Mouse (Mus musculus) forebrain, embryonic 15.5 days (tissue): ENCODE results near the gene Vmac. TPM values are rescaled to one million over a fixed set of nuclear protein-coding genes. Genes with fewer than 3 reads are reported as not detected.

Source experiments
- ATAC-seq: fragments of 200-750 bp; cut with Nextera tagmentation; replicated peaks from 2 replicates; pipeline ENCODE4 v1.8.0; 2017; ENCODE audit warnings: mild to moderate bottlenecking, moderate TSS enrichment, moderate library complexity
- H3K27ac ChIP-seq: fragments of 300-500 bp; sonication (generic); replicated peaks from 2 replicates; pipeline ENCODE4 v1.5.1; 2015; ENCODE audit warnings: mild to moderate bottlenecking, inconsistent platforms
- H3K27me3 ChIP-seq: fragments of 300-500 bp; sonication (generic); 2 replicates; pipeline ENCODE4 v1.6.1; 2015; ENCODE audit warnings: inconsistent platforms
- H3K36me3 ChIP-seq: fragments of 300-500 bp; sonication (generic); 2 replicates; pipeline ENCODE4 v1.6.1; 2015; ENCODE audit warnings: mild to moderate bottlenecking, inconsistent platforms
- H3K4me1 ChIP-seq: fragments of 300-500 bp; sonication (generic); 2 replicates; pipeline ENCODE4 v1.6.1; 2015; ENCODE audit warnings: inconsistent platforms
- H3K4me2 ChIP-seq: fragments of 300-500 bp; sonication (generic); replicated peaks from 2 replicates; pipeline ENCODE4 v1.6.1; 2015; ENCODE audit warnings: mild to moderate bottlenecking, inconsistent platforms
- H3K4me3 ChIP-seq: fragments of 300-500 bp; sonication (generic); 2 replicates; pipeline ENCODE4 v1.5.1; 2015; ENCODE audit warnings: mild to moderate bottlenecking, inconsistent platforms
- H3K9ac ChIP-seq: fragments of 300-500 bp; sonication (generic); replicated peaks from 2 replicates; pipeline ENCODE4 v1.6.1; 2015; ENCODE audit warnings: mild to moderate bottlenecking, inconsistent platforms
- H3K9me3 ChIP-seq: fragments of 300-500 bp; sonication (generic); 2 replicates; pipeline ENCODE4 v1.6.1; 2016; ENCODE audit warnings: inconsistent platforms
- WGBS: fragments of 180-500 bp; shearing (Covaris S2); methylation state at CpG from one replicate; pipeline ENCODE4 v1.1.7; 2015; ENCODE audit warnings: mixed read lengths; 5-methylcytosine and 5-hydroxymethylcytosine counted together
- polyA plus RNA-seq: library from polyadenylated mRNA; unstranded; fragments of >200 nt; fragmentation: Nextera tagmentation; extraction: Ambion mirVana; gene quantifications from 2 replicates; pipeline ENCODE4 v1.2.1, GENCODE M21; 2015

Vmac gene
- polyA plus RNA-seq, 1 experiment from 2014 or later, result 18.4 TPM

GRCm38 (mm10) chr17:56757416-56758123, 39.7 kb upstream of the Vmac start, which contains the start of gene Nrtn:
Nrtn (minus strand) TSS chr17:56757530.
- Histone ChIP-seq H3K27ac (no peak within 1 kb of the TSS), H3K9ac (peak within 1 kb of the TSS; percentile 37; the same call in 1 of the 2 replicates), H3K4me2 (peak within 1 kb of the TSS; percentile 75), H3K4me1 (peaks cover 21% of the 10 kb centered on the region), H3K4me3 (peak within 1 kb of the TSS; percentile 41), H3K36me3 (no peaks in the 10 kb centered on the region), H3K9me3 (no peaks in the 10 kb centered on the region), H3K27me3 (peaks cover 62% of the 10 kb centered on the region)
- under 1% methylated on average over 47 of the region's 48 CpGs for WGBS
- ATAC-seq, result peak; percentile 24

- H3K4me2 ChIP-seq, result peak overlapping the region; percentile 75
- no peak; the same call in 1 of the 2 replicates for ATAC-seq
- H3K4me3 ChIP-seq, result peak overlapping the region; percentile 41
- H3K4me1 ChIP-seq, result peaks cover 16% of the 10 kb centered on the region
- H3K9me3 ChIP-seq, result no peaks in the 10 kb centered on the region
- no peak overlapping the region for H3K27ac ChIP-seq
- H3K9ac ChIP-seq, result peak overlapping the region; percentile 37; the same call in 1 of the 2 replicates
- WGBS, result 2% methylated on average over 49 of the region's 51 CpGs
- H3K27me3 ChIP-seq, result peaks cover 69% of the 10 kb centered on the region
- no peaks in the 10 kb centered on the region for H3K36me3 ChIP-seq
These were observed 39.0 kb upstream of the Vmac start for GRCm38 (mm10) chr17:56756703-56757399.

- no peaks in the 10 kb centered on the region for H3K36me3 ChIP-seq
- H3K27me3 ChIP-seq, result peaks cover 62% of the 10 kb centered on the region
- no peak overlapping the region for H3K9ac ChIP-seq
- no peak overlapping the region for H3K4me3 ChIP-seq
- ATAC-seq, result no peak
- H3K4me2 ChIP-seq, result no peak overlapping the region
- H3K4me1 ChIP-seq, result peaks cover 11% of the 10 kb centered on the region
- no peaks in the 10 kb centered on the region for H3K9me3 ChIP-seq
- no peak overlapping the region for H3K27ac ChIP-seq
- WGBS, result 17% methylated on average over 36 of the region's 36 CpGs
These were observed 36.7 kb upstream of the Vmac start for GRCm38 (mm10) chr17:56754271-56755185.

- Histone ChIP-seq H3K4me2 (no peak overlapping the region), H3K27ac (no peak overlapping the region), H3K9ac (no peak overlapping the region), H3K9me3 (no peaks in the 10 kb centered on the region), H3K4me3 (no peak overlapping the region), H3K4me1 (peaks cover 11% of the 10 kb centered on the region), H3K36me3 (no peaks in the 10 kb centered on the region), H3K27me3 (peaks cover 61% of the 10 kb centered on the region)
- ATAC-seq, result no peak
- WGBS, result 26% methylated on average over 15 of the region's 15 CpGs
These were observed 35.6 kb upstream of the Vmac start for GRCm38 (mm10) chr17:56753452-56753851.

GRCm38 (mm10) chr17:56751404-56752072, 33.7 kb upstream of the Vmac start:
- Histone ChIP-seq H3K4me2 (peak overlapping the region; percentile 55), H3K9me3 (no peaks in the 10 kb centered on the region), H3K4me3 (peak overlapping the region; percentile 40), H3K36me3 (no peaks in the 10 kb centered on the region), H3K27me3 (peaks cover 45% of the 10 kb centered on the region), H3K27ac (no peak overlapping the region), H3K4me1 (no peaks in the 10 kb centered on the region), H3K9ac (no peak overlapping the region; the same call in 1 of the 2 replicates)
- peak; percentile 85 for ATAC-seq
- WGBS, result 17% methylated on average over 71 of the region's 71 CpGs

GRCm38 (mm10) chr17:56744173-56744572, 26.4 kb upstream of the Vmac start:
- Histone ChIP-seq H3K36me3 (no peaks in the 10 kb centered on the region), H3K4me2 (no peak overlapping the region), H3K4me1 (no peaks in the 10 kb centered on the region), H3K27ac (no peak overlapping the region), H3K4me3 (no peak overlapping the region), H3K27me3 (no peaks in the 10 kb centered on the region), H3K9me3 (no peaks in the 10 kb centered on the region), H3K9ac (no peak overlapping the region)
- WGBS, result 61% methylated on average over 5 of the region's 5 CpGs
- no peak for ATAC-seq

- ATAC-seq, result no peak
- Histone ChIP-seq H3K27me3 (no peaks in the 10 kb centered on the region), H3K27ac (no peak overlapping the region), H3K9ac (no peak overlapping the region), H3K4me3 (no peak overlapping the region), H3K4me1 (no peaks in the 10 kb centered on the region), H3K36me3 (no peaks in the 10 kb centered on the region), H3K9me3 (no peaks in the 10 kb centered on the region), H3K4me2 (no peak overlapping the region)
- 80% methylated on average over 17 of the region's 17 CpGs for WGBS
These were observed 23.0 kb upstream of the Vmac start for GRCm38 (mm10) chr17:56740788-56741160.

GRCm38 (mm10) chr17:56740118-56740787, 22.4 kb upstream of the Vmac start:
- H3K9ac ChIP-seq, result no peak overlapping the region
- H3K4me1 ChIP-seq, result no peaks in the 10 kb centered on the region
- WGBS, result 81% methylated on average over 17 of the region's 17 CpGs
- H3K4me2 ChIP-seq, result no peak overlapping the region
- H3K27ac ChIP-seq, result no peak overlapping the region
- no peak overlapping the region for H3K4me3 ChIP-seq
- no peaks in the 10 kb centered on the region for H3K9me3 ChIP-seq
- no peaks in the 10 kb centered on the region for H3K36me3 ChIP-seq
- H3K27me3 ChIP-seq, result no peaks in the 10 kb centered on the region
- no peak for ATAC-seq

- no peaks in the 10 kb centered on the region for H3K27me3 ChIP-seq
- H3K9ac ChIP-seq, result no peak overlapping the region
- 88% methylated on average over 10 of the region's 10 CpGs for WGBS
- H3K4me3 ChIP-seq, result no peak overlapping the region
- no peak overlapping the region for H3K4me2 ChIP-seq
- no peak for ATAC-seq
- H3K27ac ChIP-seq, result no peak overlapping the region
- H3K4me1 ChIP-seq, result no peaks in the 10 kb centered on the region
- no peaks in the 10 kb centered on the region for H3K36me3 ChIP-seq
- H3K9me3 ChIP-seq, result no peaks in the 10 kb centered on the region
These were observed 20.4 kb upstream of the Vmac start for GRCm38 (mm10) chr17:56738221-56738620.

GRCm38 (mm10) chr17:56736534-56736933, 18.7 kb upstream of the Vmac start:
- H3K4me1 ChIP-seq, result no peaks in the 10 kb centered on the region

GRCm38 (mm10) chr17:56729656-56730055, 11.8 kb upstream of the Vmac start:
- H3K4me1 ChIP-seq, result peaks cover 18% of the 10 kb centered on the region
- 32% methylated on average over 2 of the region's 2 CpGs for WGBS
- no peak overlapping the region for H3K4me3 ChIP-seq
- H3K9ac ChIP-seq, result no peak overlapping the region
- H3K36me3 ChIP-seq, result peaks cover 3% of the 10 kb centered on the region; the same call in 1 of the 2 replicates
- no peak overlapping the region for H3K4me2 ChIP-seq
- ATAC-seq, result no peak
- H3K27ac ChIP-seq, result no peak overlapping the region
- no peaks in the 10 kb centered on the region for H3K9me3 ChIP-seq
- H3K27me3 ChIP-seq, result no peaks in the 10 kb centered on the region

More at GRCm38 (mm10) chr17:56736534-56736933, 18.7 kb upstream of the Vmac start:
- no peaks in the 10 kb centered on the region for H3K36me3 ChIP-seq
- H3K9ac ChIP-seq, result no peak overlapping the region
- WGBS, result 52% methylated on average over 8 of the region's 8 CpGs
- H3K4me3 ChIP-seq, result no peak overlapping the region
- H3K27ac ChIP-seq, result no peak overlapping the region
- H3K9me3 ChIP-seq, result no peaks in the 10 kb centered on the region
- no peak for ATAC-seq
- no peak overlapping the region for H3K4me2 ChIP-seq
- no peaks in the 10 kb centered on the region for H3K27me3 ChIP-seq
